Mouse (Mus musculus): Measurements from ENCODE around the gene Marveld3. TPM values are rescaled to one million over a fixed set of nuclear protein-coding genes. Genes with fewer than 3 reads are reported as not detected.

The Marveld3 gene
- 0.81 and 1.9 TPM in 2 replicates for polyA plus RNA-seq (2016; fragmentation: Nextera tagmentation; extraction: Ambion mirVana)

DNA sequence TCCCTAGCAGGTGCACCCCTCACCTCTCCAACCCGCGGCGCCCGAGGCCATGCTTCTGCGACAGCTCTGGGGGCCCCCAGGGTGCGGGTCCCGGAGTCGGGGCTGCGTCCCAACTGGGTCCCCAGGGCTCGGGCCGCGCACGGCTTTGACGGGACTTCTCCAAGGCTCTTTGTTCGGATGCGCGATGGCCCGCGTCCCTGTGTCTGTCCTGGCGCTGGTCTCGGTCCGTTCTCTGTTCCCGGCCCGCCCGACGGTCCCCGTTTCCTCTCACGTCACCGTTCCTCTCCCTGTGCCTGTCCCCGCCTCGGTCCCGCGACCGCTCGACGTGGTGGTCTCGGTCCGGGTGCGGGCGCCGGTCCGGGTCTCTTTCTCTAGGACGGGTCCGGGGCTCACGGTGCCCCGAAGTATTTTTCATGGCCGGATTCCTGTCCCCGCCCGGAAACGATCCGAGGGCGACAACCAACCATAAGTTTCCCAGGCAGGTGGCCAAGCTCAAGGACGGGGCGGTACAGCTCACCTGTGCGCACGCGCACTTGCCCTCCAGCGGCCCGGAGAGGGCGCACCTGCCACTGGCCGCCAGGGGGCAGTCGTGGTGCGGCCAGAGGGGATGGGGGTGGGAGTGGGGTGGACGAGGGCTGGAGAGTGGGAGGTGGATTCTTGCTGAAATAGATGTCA, at the start of gene Marveld3:
Marveld3 (minus strand) TSS at position 511 of the 675 bp plus-strand sequence.
- 2% methylated on average over 64 of the region's 64 CpGs for WGBS
- H3K9me3 ChIP-seq, result no peaks in the 10 kb centered on the region
- no peaks in the 10 kb centered on the region for H3K36me3 ChIP-seq
- peak within 1 kb of the TSS; percentile 60 for H3K4me3 ChIP-seq
- peak; percentile 64 for DNase-seq (ENCODE audit: low spot score)
- peak within 1 kb of the TSS; percentile 71 for H3K27ac ChIP-seq
- H3K27me3 ChIP-seq (ENCODE audit: insufficient read depth, poor library complexity, severe bottlenecking), result peaks cover 58% of the 10 kb centered on the region
- H3K4me1 ChIP-seq (replicated peaks), result peaks cover 33% of the 10 kb centered on the region

DNA sequence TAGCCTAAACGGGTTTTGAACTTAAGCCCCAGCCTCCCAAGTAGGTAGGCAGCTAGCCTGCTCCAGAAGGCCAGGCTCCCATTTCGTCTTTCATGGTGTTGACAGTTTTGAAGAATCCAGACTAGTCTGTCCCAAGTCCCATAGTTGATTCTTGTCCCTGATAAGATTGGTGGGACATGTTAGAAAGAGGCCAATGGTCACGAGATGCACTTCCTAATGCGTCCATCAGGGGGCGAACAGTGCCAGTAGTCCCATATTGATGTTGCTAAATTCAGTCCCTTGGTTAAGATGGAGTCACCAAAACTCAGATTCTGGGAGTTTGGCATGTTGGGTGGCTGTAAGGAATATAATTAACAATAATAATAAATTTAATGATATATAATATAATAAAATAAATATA, 48.9 kb upstream of the Marveld3 start:
- Histone ChIP-seq H3K27ac (no peak overlapping the region), H3K9me3 (no peaks in the 10 kb centered on the region), H3K4me3 (no peak overlapping the region), H3K27me3 (ENCODE audit: insufficient read depth, poor library complexity, severe bottlenecking) (no peaks in the 10 kb centered on the region), H3K36me3 (no peaks in the 10 kb centered on the region), H3K4me1 (replicated peaks) (peaks cover 15% of the 10 kb centered on the region)
- WGBS, result 34% methylated on average over 5 of the region's 5 CpGs
- peak; percentile 62 for DNase-seq (ENCODE audit: low spot score)

DNA sequence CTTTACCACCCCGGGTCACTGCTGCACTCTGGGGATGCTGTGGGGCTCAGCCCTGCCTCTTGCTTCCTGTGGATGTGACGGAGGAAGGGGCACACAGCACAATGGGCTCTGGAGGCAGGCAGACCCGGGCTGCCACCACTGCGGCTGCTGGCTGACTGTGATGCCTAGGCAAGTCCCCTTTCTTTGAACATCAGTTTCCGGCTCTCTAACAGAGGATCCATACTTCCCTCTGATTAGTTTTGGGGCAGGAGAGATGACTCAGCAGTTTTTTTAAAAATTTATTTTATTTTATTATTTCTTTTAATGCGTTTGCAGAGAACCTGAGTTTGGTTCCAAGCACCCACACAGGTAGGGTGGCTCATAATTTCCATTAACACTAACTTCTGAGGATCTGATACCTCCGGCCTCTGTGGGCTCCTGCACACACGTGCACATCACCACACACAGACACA, 47.0 kb upstream of the Marveld3 start:
- Histone ChIP-seq H3K36me3 (no peaks in the 10 kb centered on the region), H3K9me3 (no peaks in the 10 kb centered on the region), H3K4me3 (no peak overlapping the region), H3K27ac (no peak overlapping the region), H3K4me1 (replicated peaks) (peaks cover 10% of the 10 kb centered on the region), H3K27me3 (ENCODE audit: insufficient read depth, poor library complexity, severe bottlenecking) (no peaks in the 10 kb centered on the region)
- WGBS, result 67% methylated on average over 8 of the region's 8 CpGs
- DNase-seq (ENCODE audit: low spot score), result no peak

DNA sequence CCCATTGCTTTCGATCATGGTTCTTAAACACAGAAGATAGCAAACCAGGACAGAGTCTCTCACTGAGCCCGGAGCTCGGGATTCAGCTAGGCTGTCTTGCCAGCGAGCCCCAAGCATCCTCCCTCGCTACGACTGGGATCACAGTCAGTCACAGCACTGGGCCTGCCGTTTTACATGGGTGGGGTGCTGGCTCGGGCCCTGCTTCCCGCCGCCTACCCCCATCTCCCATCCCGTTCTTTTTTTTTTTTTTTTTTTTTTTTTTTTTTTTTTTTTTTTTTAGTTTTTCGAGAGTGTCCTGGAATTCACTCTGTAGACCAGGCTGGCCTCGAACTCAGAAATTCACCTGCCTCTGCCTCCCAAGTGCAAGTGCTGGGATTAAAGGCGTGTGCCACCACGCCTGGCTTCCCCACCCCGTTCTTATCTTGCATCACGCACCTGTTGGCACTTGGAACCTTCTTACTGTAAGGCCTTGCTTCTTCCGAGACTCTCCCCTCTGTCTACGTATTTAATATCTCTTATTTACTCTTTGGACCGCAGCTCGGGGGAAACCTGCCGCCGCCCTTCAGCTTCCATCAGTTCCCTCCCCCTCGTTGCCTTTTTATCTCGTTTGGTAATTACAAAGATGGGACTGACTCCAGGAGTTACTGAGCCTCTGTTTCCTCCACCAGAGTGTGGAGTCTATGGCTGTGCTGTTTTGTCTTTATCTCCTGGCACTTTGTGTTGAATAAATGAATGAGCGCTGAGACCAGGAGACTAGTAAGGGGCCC, 46.4 kb upstream of the Marveld3 start:
- Histone ChIP-seq H3K36me3 (no peaks in the 10 kb centered on the region), H3K27me3 (ENCODE audit: insufficient read depth, poor library complexity, severe bottlenecking) (no peaks in the 10 kb centered on the region), H3K27ac (no peak overlapping the region), H3K4me1 (replicated peaks) (peaks cover 10% of the 10 kb centered on the region), H3K9me3 (no peaks in the 10 kb centered on the region), H3K4me3 (no peak overlapping the region)
- WGBS, result 91% methylated on average over 26 of the region's 26 CpGs
- no peak for DNase-seq (ENCODE audit: low spot score)

DNA sequence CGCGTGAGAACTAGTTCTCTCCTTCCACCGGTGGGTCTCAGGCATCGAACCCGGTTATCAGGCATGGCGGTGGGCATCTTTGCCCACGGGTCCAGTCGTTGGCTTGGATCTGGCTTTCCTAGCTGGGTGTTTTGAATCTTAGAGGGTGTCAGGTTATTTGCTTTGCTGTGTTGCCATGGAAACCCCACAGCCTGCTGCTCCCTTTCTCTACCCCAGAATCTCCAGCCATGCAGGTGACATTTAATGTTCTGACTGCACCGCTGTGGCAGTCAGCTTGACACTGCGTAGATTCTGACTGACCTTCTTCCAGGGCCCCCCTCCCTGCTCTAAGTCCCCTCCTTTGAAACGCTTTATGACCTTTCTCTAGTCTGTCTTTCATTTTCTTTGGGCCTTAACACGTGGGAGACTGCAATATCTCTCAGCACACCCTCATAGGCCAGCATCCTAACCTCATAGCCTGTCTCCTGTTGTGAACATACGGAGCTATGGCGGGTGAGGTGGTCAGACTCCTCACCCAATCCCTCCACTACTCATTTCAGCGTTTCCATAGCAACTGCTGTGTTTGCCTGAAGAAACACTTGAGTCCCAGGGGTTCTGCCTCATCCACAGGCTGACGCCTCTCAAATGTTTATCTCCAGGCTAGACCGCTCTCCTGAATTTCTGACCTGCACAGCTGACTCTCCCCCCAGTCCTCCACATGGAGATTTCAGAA, 44.5 kb upstream of the Marveld3 start:
- peak; percentile 9 for DNase-seq (ENCODE audit: low spot score)
- no peaks in the 10 kb centered on the region for H3K9me3 ChIP-seq
- H3K4me1 ChIP-seq (replicated peaks), result peaks cover 10% of the 10 kb centered on the region
- H3K27me3 ChIP-seq (ENCODE audit: insufficient read depth, poor library complexity, severe bottlenecking), result no peaks in the 10 kb centered on the region
- H3K27ac ChIP-seq, result 0 out of 2 replicates have a peak overlapping the region, but pooled peaks have one; percentile 40
- 59% methylated on average over 17 of the region's 17 CpGs for WGBS
- H3K36me3 ChIP-seq, result no peaks in the 10 kb centered on the region
- H3K4me3 ChIP-seq, result no peak overlapping the region

DNA sequence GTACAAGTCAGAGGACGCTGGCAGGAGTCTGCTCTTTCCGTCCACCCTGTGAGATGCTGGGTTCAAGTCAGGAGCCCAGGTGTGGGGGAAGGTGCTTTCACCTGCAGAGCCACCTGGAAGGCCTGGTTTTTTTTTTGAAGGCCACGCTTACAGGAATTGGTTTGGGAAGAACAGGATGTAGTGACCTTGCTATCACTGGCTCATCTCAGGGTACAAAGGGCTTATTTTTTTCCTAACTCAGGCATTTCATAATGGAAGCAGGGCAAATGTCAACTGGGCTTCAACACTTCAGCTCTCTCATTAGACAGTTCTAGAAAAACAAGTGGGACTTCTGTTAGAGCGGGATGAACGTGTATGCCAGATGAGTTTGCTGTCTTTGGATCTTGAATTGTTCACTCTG, 42.3 kb upstream of the Marveld3 start:
- H3K27me3 ChIP-seq (ENCODE audit: insufficient read depth, poor library complexity, severe bottlenecking), result no peaks in the 10 kb centered on the region
- H3K36me3 ChIP-seq, result no peaks in the 10 kb centered on the region

DNA sequence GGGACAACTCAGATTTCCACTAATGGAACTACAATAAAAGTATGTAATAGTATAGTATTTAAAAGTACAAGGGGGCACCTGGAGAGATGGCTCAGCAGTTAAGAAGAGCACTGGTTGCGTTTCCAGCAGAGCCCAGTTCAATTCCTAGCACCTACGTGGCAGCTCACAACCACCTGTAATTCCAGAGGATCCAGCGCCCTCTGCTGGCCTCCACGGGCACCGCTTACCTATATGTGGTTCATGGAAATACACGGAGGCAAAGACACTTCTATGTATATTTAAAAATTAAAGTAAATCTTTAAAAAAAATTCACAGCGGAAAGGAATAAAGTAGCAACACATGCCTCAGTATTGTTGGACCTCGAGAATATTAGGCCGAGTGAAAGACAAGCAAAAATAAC, 41.0 kb upstream of the Marveld3 start:
- H3K9me3 ChIP-seq, result no peaks in the 10 kb centered on the region
- peaks cover 10% of the 10 kb centered on the region for H3K4me1 ChIP-seq (replicated peaks)
- peak; percentile 29 for DNase-seq (ENCODE audit: low spot score)
- no peaks in the 10 kb centered on the region for H3K36me3 ChIP-seq
- H3K27me3 ChIP-seq (ENCODE audit: insufficient read depth, poor library complexity, severe bottlenecking), result no peaks in the 10 kb centered on the region
- WGBS, result 27% methylated on average over 9 of the region's 9 CpGs
- no peak overlapping the region for H3K4me3 ChIP-seq
- no peak overlapping the region for H3K27ac ChIP-seq

More for the DNA sequence above, 42.3 kb upstream of the Marveld3 start:
- Histone ChIP-seq H3K4me3 (no peak overlapping the region), H3K9me3 (no peaks in the 10 kb centered on the region), H3K27ac (no peak overlapping the region), H3K4me1 (replicated peaks) (peaks cover 10% of the 10 kb centered on the region)
- 77% methylated on average over 5 of the region's 5 CpGs for WGBS
- DNase-seq (ENCODE audit: low spot score), result no peak

DNA sequence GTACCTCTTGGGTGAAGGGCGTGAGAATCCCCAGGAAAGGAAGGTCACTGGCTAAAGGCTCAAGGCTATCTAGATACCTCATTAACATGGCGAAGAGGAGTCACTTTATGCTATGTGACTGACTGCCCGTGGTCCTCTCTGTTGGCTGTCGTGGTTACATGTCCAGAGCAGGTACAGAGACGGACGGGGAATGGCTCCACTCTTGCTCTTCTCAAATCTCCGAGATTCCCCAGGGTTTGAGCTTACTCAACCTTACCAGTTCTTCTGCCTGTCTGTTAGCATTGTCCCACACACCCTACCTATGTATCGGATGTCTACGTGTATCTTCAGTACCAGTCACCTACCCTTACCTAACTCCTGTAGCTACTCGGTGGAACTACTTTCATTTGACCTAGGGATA, 38.0 kb upstream of the Marveld3 start:
- no peaks in the 10 kb centered on the region for H3K9me3 ChIP-seq
- H3K27me3 ChIP-seq (ENCODE audit: insufficient read depth, poor library complexity, severe bottlenecking), result no peaks in the 10 kb centered on the region
- DNase-seq (ENCODE audit: low spot score), result no peak
- H3K4me1 ChIP-seq (replicated peaks), result no peaks in the 10 kb centered on the region
- H3K4me3 ChIP-seq, result no peak overlapping the region
- H3K36me3 ChIP-seq, result no peaks in the 10 kb centered on the region
- no peak overlapping the region for H3K27ac ChIP-seq
- WGBS, result 85% methylated on average over 10 of the region's 10 CpGs

DNA sequence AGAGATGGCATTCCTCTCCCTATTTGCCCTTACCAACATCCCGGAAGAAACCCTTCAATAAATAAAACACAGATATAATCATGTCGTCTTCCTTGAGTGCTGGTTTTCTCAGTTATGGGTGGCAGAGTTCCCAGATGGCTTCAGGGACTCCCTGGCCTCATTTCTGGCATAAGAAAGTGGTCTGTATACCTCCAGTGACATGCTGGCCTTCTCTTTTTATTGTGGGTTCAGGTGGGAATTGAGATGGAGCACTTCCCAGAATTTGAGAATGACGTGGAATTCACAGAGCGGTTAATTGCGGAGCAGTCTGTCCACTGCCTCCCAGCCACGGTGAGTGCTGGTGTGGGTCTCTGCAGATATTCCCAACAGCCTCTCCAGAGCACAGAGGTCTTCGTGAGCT, 36.1 kb upstream of the Marveld3 start:
- no peaks in the 10 kb centered on the region for H3K27me3 ChIP-seq (ENCODE audit: insufficient read depth, poor library complexity, severe bottlenecking)
- no peak for DNase-seq (ENCODE audit: low spot score)
- H3K27ac ChIP-seq, result no peak overlapping the region
- H3K4me1 ChIP-seq (replicated peaks), result no peaks in the 10 kb centered on the region
- H3K4me3 ChIP-seq, result no peak overlapping the region
- H3K9me3 ChIP-seq, result no peaks in the 10 kb centered on the region
- no peaks in the 10 kb centered on the region for H3K36me3 ChIP-seq
- WGBS, result 86% methylated on average over 7 of the region's 7 CpGs

DNA sequence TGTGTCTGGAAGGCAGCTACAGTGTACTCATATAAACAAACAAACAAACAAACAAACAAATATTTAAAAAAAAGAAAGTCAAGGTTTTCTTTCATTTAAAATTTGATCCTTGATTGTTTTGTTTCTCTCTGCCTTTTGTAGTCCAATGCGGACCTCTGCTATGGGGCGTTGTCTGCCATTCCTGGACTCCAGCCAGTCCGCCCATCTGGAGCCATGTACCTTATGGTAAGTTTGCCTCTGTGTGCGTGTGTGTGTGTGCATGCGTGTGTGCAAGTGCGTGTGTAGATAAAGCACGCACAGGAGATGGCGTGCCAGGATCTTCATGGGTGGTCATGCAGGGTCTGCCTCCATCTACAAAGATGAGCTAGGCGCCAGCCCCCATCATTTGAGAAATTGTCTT, 35.4 kb upstream of the Marveld3 start:
- Histone ChIP-seq H3K4me3 (no peak overlapping the region), H3K27ac (no peak overlapping the region), H3K36me3 (no peaks in the 10 kb centered on the region), H3K4me1 (replicated peaks) (no peaks in the 10 kb centered on the region), H3K9me3 (no peaks in the 10 kb centered on the region), H3K27me3 (ENCODE audit: insufficient read depth, poor library complexity, severe bottlenecking) (no peaks in the 10 kb centered on the region)
- no peak for DNase-seq (ENCODE audit: low spot score)
- 93% methylated on average over 9 of the region's 9 CpGs for WGBS

DNA sequence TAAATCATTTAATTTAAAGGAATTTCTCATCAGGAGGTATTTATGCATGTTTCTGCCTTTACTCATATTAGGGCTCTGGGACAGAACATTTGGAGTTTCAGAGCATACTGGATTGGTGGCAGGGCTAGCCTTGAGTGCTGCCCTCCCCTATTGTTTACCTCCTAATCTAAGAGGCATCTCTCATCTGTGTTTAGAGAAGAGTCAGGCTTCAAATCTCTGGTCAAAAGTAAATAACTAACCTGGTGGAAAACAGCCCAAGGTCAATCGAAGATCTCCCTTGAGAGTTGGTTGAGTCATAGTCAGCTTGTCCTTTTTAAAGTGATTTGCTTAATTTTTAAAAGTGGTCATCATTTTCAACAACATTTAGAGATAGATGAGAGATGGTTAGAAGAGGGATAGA, 30.9 kb upstream of the Marveld3 start:
- Histone ChIP-seq H3K9me3 (no peaks in the 10 kb centered on the region), H3K36me3 (no peaks in the 10 kb centered on the region), H3K27ac (no peak overlapping the region), H3K4me3 (no peak overlapping the region), H3K4me1 (replicated peaks) (no peaks in the 10 kb centered on the region), H3K27me3 (ENCODE audit: insufficient read depth, poor library complexity, severe bottlenecking) (no peaks in the 10 kb centered on the region)
- WGBS, result 85% methylated on average over 1 of the region's 1 CpGs
- DNase-seq (ENCODE audit: low spot score), result no peak

DNA sequence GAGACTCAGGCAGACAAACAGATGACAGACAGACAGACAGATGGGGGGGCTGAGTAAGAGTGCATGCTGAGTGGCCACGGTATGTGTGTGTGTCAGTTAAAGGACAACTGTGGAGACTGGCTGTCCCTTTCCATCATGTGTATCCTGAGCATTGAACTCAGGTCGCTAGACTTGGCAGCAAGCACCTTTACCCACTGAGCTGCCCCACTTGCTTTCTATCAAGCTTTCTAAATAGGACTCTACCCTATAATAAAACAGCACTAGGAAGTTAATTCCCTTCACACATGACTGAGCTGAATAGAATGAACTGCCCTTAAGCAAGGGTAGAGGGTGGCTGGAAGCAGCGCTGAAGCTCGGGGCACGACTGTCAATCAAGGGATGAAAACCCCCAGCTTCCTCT, 30.2 kb upstream of the Marveld3 start:
- no peak overlapping the region for H3K27ac ChIP-seq
- H3K4me1 ChIP-seq (replicated peaks), result no peaks in the 10 kb centered on the region
- no peaks in the 10 kb centered on the region for H3K9me3 ChIP-seq
- H3K36me3 ChIP-seq, result no peaks in the 10 kb centered on the region
- WGBS, result 72% methylated on average over 5 of the region's 5 CpGs
- no peaks in the 10 kb centered on the region for H3K27me3 ChIP-seq (ENCODE audit: insufficient read depth, poor library complexity, severe bottlenecking)
- no peak for DNase-seq (ENCODE audit: low spot score)
- no peak overlapping the region for H3K4me3 ChIP-seq

DNA sequence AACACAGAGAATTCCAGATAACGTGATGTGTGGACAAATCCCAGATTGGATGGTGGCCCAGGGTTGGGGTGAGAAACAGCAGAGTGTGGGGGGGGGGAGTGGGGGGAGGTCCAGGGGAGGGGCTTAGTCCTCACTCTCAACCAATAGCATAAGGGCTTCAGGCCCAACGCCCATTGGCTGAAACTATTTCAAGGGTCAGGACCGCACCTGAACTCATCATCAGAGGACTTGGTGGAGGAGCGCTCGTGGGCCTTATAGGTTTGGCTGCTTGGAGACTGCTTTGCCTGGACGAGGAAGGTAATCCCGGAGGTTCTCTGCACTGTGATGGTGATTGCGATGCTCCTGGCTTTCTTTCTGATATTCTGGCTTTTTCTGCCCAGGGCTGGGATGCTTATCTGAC, 28.2 kb upstream of the Marveld3 start, which contains the start of gene Tat:
Tat (plus strand) TSS at position 214 of the 400 bp plus-strand sequence.
- Histone ChIP-seq H3K27ac (no peak within 1 kb of the TSS), H3K4me3 (no peak within 1 kb of the TSS), H3K36me3 (no peaks in the 10 kb centered on the region), H3K27me3 (ENCODE audit: insufficient read depth, poor library complexity, severe bottlenecking) (no peaks in the 10 kb centered on the region), H3K4me1 (replicated peaks) (no peaks in the 10 kb centered on the region), H3K9me3 (no peaks in the 10 kb centered on the region)
- 84% methylated on average over 8 of the region's 8 CpGs for WGBS
- no peak for DNase-seq (ENCODE audit: low spot score)
